Mouse (Mus musculus) retina, adult 2 months (tissue): ENCODE data around the gene Lysmd4.

Source experiments
- DNase-seq: peaks from one replicate; pipeline ENCODE4 v3.0.0-alpha.2; 2012; ENCODE audit warnings: low read depth, low spot score

The Lysmd4 gene

DNA sequence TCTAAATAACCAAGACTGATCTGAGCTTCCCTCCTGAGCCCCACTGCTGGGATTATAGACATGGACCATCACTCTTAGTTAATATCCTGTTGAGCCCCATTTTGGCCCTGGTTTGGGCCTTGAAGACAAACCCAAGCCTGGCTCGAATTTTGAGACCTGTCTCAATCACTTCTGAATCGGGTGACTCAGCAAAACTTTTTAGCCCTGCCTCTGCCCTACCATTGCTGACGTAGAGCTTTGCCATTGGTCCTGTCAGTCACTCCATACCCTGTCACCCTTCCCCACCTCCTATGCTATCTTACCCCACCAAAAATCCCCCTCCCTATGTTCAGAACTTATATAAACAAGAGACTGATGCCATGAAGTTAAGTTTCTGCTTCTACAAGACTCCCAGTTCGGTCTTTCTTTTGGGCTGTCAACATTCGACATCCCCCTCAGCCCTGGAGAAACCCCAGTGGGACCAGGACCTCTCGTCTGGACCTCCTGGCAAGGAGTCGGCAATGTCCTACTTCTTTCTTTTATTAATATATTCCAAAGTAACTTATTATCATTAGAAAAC is 119.8 kb downstream of the Lysmd4 start:
- DNase-seq = no peak

DNA sequence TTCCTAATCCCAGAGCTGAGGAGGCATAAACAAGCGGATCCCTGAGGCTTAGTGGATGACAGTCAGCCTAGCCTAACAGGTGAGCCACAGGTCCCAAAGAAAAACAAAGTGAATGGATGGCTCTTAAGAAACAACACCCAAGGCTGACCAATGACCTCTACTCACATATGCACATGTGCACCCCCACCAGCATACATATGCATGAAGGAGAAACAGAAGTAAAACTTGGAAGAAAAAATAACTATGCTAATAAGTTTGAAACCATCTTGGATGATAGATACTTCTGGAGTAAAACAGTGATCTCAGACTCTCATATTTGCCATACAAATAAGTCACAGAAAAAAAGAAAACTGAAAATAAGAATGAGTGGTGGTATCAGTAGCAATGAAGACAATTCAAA is 122.1 kb downstream of the Lysmd4 start:
- DNase-seq = no peak

DNA sequence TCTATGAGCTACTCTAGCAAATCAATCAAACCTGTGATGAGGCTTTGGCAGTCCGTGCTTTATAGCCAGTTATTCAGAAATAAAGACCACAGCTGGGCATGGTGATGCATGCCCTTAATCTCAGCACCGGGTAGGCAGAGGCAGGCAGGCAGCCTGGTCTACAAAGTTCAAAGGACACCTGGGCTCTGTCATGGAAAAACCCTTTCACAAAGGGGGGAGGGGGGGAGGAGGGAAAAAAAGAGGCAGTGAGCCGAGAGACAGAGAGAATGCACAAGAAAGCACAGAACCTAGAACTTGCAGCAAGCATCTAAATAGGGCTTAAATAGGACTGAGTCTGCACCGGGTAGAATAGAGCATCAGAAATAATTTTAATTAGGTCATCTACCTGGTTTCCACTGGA is 130.6 kb downstream of the Lysmd4 start:
- DNase-seq = no peak

DNA sequence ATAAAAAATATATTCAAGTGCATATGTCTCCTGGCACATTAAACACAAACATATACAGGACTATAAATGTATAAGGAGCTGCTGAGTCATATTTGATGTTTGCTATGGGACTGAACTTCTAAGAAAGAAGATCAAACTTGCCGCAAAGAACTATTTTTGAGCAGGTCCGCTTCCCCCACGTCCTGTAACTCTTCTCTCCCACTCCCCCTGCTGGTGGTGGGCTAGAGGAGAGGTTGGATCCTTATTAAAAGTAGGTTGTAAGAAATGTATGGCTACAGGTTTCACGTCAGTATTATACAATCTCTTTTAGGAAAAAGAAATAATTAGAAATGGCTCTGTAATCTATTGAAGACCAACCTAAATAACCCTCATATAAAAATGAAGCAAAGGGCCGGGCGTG is 131.3 kb downstream of the Lysmd4 start:
- no peak for DNase-seq

DNA sequence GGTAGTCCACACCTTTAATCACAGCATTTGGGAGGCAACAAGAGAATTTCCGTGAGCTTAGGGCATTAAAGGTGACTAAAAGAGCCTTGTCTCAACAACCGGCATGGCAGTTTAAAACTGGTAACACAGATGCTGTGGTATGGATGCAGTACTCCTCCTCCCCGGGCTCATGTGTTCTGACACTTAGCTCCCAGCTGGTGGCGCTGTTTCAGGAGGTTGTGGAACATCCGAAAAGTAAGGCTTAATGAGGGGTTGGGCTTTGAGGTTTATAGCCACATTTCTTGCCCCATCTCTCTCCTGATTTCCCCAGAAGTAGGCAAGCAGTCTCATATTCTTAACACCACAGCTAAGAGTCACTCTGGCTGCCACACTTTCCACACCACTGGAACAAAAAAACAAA is 133.5 kb downstream of the Lysmd4 start:
- no peak for DNase-seq
